Mouse (Mus musculus) embryo, embryonic 9.5 days (tissue): ENCODE results near the gene Pafah1b2.
A peak's percentile ranks its signal among the peaks of the same experiment; 100 is the strongest.

Experiments
- DNase-seq: peaks from one replicate; pipeline ENCODE4 v3.0.0-alpha.2; 2017; ENCODE audit errors: extremely low spot score

Pafah1b2 gene

GRCm38 (mm10) chr9:45942916-45943315 is 69.6 kb downstream of the Pafah1b2 start:
- DNase-seq: no peak

- DNase-seq: no peak
These were observed 70.0 kb downstream of the Pafah1b2 start for GRCm38 (mm10) chr9:45942464-45942863.

DNA sequence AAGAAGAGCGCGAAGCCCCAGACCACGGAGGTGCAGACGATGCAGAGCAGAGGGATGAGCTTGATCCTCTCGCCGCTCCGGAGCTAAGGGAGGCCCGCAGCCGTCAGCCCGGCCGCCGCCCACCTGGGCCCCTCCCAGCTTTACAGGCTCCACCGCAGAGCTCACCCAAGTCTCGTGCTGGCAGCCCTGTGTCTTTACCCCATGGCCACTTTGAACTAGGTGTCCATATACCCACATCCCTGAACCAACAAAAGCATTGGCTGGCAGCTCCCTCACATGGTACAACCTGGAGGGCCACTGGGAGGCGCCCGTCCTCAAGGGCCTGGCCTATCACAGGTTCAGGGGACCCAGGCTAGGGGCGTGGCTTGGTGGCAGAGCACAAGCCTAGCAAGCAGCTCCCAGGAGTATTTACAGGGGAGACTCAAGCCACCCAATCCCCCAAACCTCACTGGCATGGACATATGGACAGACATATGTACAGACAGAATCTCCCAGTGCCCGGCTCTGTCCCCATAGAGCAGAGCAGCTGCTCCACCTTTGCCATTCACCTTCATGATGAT is 71.1 kb downstream of the Pafah1b2 start:
- no peak for DNase-seq

DNA sequence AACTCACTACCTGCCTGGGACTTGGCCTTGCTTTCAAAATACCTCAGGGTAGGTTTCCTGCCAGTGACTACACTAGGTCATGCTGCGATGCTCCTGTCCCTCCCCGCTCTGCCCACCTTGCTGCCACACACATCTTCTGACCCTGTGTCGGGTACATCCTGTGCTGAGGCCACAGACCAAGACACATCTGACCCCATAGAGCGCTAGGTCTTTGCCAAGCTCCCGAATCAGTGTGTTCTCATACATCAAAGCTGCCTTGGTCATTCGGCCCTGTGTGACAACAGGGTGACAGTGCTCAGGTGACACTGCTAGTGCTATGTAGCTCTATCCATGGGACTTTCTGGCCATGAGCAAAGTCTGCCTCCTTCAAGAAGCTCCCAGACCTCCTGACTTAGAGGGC is 72.7 kb downstream of the Pafah1b2 start:
- no peak for DNase-seq

DNA sequence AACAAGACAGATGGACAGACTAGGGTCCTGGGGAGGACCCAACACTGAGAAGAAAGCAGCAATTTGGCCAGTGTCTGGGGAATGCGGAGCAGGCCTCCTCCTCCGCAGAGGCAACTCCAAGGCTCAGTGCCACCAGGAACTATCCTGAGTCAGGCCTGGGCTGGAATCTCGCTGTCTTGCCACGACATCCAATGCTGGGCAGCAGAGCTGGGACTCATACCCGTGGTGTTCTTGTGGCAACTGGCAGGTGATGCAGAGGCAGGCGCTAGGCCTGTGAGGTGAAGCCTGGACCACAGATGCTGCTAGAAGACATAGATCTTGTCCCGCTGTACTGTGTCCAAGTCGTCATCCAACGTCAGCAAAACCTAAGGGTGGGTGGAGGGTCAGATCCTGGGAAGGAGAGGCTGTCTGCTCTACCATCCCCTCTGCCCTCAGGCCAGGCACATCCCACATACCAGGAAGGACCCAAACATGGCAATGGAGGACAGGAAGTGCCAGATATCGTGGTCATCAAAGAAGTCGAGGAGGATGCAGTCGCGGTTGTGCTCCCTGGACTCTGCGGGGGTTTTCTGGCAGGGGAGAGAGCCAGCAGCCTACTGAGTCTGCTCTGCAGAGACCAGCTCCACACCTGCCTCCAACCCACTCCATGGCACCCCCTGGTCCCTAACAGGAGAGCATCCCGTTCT is 73.4 kb downstream of the Pafah1b2 start:
- DNase-seq: no peak

DNA sequence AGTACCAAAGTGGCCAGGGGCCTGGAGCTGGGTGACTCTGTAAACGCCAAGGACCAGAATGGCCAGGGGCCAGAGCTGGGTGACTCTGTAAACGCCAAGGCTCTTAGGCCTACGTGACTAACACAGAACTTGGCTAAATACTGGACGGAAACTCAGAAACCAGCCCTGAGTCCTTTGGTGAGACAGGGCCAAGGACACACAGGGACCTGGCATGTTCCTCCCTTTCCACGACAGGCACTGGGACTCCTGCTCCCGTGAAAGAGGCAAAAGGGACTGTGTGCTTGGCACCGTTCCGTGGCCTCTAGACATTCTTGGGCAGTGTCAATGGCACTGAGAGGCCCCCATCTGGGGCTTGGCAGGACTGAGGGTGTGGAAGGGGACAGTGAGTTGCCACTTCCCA is 74.4 kb downstream of the Pafah1b2 start:
- no peak for DNase-seq

- DNase-seq: peak; percentile 55
These were observed 75.6 kb downstream of the Pafah1b2 start for GRCm38 (mm10) chr9:45936883-45937282.

DNA sequence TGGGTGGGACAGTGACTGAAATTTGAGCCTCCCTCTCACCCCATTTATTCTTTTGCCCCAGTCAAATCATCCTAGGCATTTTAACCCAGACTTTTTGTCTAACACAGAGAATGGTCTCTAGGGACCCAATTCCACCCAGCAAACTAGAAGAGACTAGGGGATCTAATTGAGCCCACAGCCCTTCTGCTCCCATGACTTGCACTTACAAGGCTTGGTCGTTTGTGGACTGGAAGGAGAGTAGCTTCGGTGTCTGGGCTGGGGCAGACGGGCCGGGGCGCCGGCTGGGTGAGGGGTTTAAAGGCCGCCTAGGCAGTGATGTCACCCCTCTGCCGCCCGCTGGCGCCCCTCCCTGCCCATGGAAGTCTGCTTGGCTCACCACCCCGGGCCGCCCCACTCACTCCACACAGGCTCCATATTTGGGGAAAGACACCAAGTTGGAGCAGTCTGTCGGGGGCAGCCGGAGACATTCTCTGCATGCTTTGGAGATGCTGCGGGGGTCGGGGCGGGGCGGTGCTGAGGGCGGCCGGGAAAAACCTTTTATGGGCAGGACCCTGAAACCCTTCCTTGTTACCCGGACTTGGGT is 76.8 kb downstream of the Pafah1b2 start, which contains the start of gene Tagln:
TSS of gene Tagln (minus strand) at position 431 of the 583 bp plus-strand sequence.
- DNase-seq: peak; percentile 45

- no peak for DNase-seq
These were observed 79.7 kb downstream of the Pafah1b2 start for GRCm38 (mm10) chr9:45932571-45933415.

DNA sequence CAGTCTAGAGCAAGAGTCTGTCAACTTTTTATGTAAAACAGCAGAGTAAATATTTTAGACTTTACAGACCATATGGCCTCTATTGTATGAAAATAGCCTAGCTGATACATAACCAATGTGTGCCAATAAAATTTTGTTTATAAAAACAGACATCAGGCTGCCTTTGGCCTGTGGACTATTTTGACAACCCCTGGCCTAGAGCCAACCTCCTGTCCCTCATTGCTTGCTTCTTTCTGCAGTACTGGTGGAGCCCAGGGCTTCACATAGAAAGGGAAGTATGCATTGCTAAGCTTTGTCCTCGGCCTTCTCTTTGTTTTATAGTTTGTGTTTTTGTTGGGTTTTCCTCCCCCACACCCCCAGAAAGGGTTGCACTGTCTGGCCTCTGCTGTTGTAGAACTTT is 80.5 kb downstream of the Pafah1b2 start:
- DNase-seq: no peak

DNA sequence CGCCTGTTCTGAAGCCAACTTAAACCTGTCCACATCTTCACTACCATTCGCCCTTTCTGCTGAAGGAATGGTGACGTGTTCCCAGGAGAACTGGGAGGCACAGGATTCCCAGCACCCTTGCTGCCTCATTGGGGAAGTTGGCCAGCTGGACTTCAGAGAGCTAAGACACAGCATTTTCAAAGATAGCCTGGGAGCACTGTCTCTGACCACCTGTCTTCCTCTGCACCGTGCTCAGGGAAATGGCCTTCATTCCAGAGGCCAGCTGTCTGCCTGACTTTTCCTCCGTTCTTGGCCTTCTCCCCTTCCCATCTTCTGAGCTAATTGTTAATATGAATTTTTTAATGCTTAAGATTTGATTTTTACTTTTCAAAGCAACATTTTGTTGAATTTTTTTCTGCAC is 83.2 kb downstream of the Pafah1b2 start:
- no peak for DNase-seq

DNA sequence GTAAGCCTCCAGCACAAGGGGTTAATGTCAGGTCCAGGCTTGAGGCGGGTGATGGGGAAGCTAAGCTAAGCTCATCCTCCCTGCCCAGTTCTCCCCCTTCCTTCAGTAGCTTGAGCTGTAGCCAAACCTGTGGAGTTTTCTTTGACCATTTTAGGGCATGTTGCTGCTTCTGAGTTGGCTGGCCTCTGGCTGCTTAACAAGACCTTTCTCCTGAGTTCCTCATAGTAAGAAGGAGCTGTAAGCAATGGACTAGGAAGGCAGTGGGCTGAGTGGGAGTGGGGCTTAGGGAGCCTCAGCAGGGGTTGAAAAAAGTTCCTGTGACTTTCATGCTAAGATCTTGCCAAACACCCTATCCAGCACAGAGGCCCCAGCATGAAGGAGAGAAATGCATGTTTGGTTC is 92.6 kb downstream of the Pafah1b2 start:
- no peak for DNase-seq

DNA sequence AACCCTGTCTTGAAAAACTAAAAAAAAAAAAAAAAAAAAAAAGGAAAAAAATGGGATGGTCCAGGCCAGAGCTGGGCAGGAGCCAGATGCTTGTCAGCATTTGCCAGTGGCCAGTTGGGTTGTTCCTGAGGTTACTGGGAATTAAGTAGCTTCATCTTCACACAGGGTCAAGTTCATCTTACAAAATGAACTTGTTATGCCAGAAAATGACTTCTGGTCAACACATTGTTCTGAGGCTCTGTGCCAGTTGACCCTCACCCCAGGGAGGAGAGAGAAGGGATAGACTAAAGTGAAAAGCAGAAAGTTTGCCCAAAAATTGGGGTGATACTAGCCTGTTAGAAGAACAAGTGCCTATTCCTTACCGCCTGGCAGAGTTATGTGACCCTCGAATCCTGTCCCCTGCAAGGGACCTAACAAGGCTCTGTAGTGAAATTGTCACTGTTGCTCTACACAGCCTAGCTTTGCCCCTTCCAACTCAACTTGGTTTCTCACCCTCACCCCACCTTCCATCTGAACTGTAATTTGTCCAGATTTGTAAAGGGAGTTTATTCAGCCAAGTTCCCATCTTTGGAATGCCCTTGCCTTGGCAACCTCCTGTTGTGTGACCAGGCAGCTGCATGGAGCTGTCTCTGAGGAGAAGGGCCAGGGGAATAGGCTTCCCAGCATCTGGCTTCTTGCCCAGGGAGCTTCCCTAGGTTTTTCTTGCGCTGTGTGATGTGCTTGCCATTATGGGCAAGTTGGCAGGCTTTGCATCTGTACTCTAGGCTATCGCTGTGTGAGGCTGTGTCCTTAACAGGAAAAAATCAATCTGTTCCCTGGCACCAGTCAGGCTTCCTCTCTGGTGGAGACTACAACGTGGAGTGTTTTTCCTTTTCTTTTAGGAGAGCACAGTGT is 95.2 kb downstream of the Pafah1b2 start:
- no peak for DNase-seq

GRCm38 (mm10) chr9:45915659-45916058 is 96.8 kb downstream of the Pafah1b2 start:
- DNase-seq: no peak
